Mouse (Mus musculus) embryonic facial prominence, embryonic 13.5 days (tissue): ENCODE results near the gene Htr1b. TPM values are rescaled to one million over a fixed set of nuclear protein-coding genes. Genes with fewer than 3 reads are reported as not detected.
A peak's percentile ranks its signal among the peaks of the same experiment; 100 is the strongest.

Experiments used
- ATAC-seq: fragments of 200-750 bp; cut with Nextera tagmentation; 2 replicates; pipeline ENCODE4 v1.8.0; 2017; ENCODE audit warnings: low read depth; ENCODE audit not compliant: insufficient number of reproducible peaks, insufficient read depth, low FRiP score, low TSS enrichment
- H3K27ac ChIP-seq: fragments of 300-500 bp; sonication (generic); 2 replicates; pipeline ENCODE4 v1.5.1; 2015; ENCODE audit warnings: moderate library complexity, mild to moderate bottlenecking, inconsistent platforms
- H3K27me3 ChIP-seq: fragments of 300-500 bp; sonication (generic); 2 replicates; pipeline ENCODE4 v1.6.1; 2015; ENCODE audit warnings: mild to moderate bottlenecking, inconsistent platforms
- H3K36me3 ChIP-seq: fragments of 300-500 bp; sonication (generic); 2 replicates; pipeline ENCODE4 v1.6.1; 2015; ENCODE audit warnings: mild to moderate bottlenecking, inconsistent platforms
- H3K4me1 ChIP-seq: fragments of 300-500 bp; sonication (generic); 2 replicates; pipeline ENCODE4 v1.6.1; 2015; ENCODE audit warnings: inconsistent platforms
- H3K4me2 ChIP-seq: fragments of 300-500 bp; sonication (generic); 2 replicates; pipeline ENCODE4 v1.6.1; 2015; ENCODE audit warnings: moderate library complexity, mild to moderate bottlenecking, inconsistent platforms
- H3K4me3 ChIP-seq: fragments of 300-500 bp; sonication (generic); 2 replicates; pipeline ENCODE4 v1.5.1; 2015; ENCODE audit warnings: mild to moderate bottlenecking, inconsistent platforms
- H3K9ac ChIP-seq: fragments of 300-500 bp; sonication (generic); 2 replicates; pipeline ENCODE4 v1.6.1; 2015; ENCODE audit warnings: mild to moderate bottlenecking, inconsistent platforms
- H3K9me3 ChIP-seq: fragments of 300-500 bp; sonication (generic); 2 replicates; pipeline ENCODE4 v1.6.1; 2016; ENCODE audit warnings: inconsistent platforms
- WGBS: fragments of 180-500 bp; shearing (Covaris S2); methylation state at CpG from one replicate; pipeline ENCODE4 v1.1.7; 2015; ENCODE audit warnings: mixed read lengths; 5-methylcytosine and 5-hydroxymethylcytosine counted together
- polyA plus RNA-seq: library from polyadenylated mRNA; unstranded; fragments of >200 nt; fragmentation: Nextera tagmentation; extraction: Ambion mirVana; gene quantifications from 2 replicates; pipeline ENCODE4 v1.2.1, GENCODE M21; 2015

The Htr1b gene
- polyA plus RNA-seq = 2.1 and 3.0 TPM in 2 replicates

DNA sequence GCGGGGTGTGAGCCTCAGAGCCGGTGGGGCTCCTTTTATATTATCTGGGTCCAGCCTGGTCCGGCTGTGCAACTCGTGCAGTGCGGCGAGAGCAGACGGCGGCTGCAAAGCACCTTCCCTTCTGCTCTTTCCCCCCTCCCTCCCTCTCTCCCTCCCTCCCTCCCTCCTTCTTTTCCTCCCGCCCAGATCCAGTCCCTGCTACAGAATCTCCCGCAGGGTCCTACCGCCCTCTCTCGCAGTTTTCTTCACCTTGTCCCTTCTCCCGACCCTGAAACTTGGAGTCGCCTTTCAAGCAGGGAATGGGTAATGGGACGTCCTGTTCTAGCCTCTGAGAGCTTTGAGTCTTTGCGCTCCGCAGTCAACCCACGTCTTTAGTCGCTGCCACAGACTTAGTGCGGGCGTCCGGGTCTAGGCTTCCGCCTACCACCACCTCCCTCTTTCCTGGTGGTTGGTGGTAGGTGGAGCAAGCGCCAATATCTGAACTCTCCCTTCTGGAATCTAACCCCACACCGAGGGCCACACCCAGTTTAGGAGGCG lies at the start of gene Htr1b:
TSS of gene Htr1b (minus strand) at position 392 of the 537 bp plus-strand sequence.
- peak within 1 kb of the TSS; percentile 99 for H3K4me2 ChIP-seq
- peaks cover 43% of the 10 kb centered on the region for H3K27me3 ChIP-seq
- H3K4me1 ChIP-seq = peaks cover 22% of the 10 kb centered on the region
- peak; percentile 70 for ATAC-seq
- peak within 1 kb of the TSS; percentile 80 for H3K9ac ChIP-seq
- no peaks in the 10 kb centered on the region for H3K36me3 ChIP-seq
- H3K9me3 ChIP-seq = no peaks in the 10 kb centered on the region
- peak within 1 kb of the TSS; percentile 39 for H3K27ac ChIP-seq
- WGBS = under 1% methylated on average over 26 of the region's 26 CpGs
- H3K4me3 ChIP-seq = peak within 1 kb of the TSS; percentile 79

DNA sequence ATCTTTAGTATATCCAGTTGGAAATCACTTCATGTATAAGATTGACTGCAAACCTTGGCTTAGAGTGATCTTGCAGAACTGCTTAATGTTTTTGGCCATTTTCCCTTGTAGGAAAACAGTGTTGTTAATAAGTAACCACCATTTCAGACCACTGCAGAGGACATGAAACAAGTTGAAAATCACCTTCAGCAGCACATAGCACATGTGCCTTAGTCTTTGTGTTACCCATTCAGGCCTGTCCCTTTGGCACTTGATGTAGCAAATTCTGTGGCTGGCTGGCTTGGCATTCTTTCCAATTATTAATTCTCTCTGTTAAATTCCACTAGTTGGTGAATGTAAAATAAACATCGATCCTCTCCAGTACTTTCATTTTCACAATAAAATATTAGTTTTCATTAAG lies 43.1 kb upstream of the Htr1b start:
- H3K4me2 ChIP-seq = no peak overlapping the region
- no peaks in the 10 kb centered on the region for H3K27me3 ChIP-seq
- H3K27ac ChIP-seq = no peak overlapping the region
- ATAC-seq = no peak
- no peaks in the 10 kb centered on the region for H3K36me3 ChIP-seq
- H3K9me3 ChIP-seq = 0 out of 2 replicates have a peak, but pooled peaks cover 4% of the 10 kb centered on the region
- no peak overlapping the region for H3K4me3 ChIP-seq
- H3K9ac ChIP-seq = no peak overlapping the region
- 88% methylated on average over 1 of the region's 1 CpGs for WGBS
- H3K4me1 ChIP-seq = no peaks in the 10 kb centered on the region

DNA sequence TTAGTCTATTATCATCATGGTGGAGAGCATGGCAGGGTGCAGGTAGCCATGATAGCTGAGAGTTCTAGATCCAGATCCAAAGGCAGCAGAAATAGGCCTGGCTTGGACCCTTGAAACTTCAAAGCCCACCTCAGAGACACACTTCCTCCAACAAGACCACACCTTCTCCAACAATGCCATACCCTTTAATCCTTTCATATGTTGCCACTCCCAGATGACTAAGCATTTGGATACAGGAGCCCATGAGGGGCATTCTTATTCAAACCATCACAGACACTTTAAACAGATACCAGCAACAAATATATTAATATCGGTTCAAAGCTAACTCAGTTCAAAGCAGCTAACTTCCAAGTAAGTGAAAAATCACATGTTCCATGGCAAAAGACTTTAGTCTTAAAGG lies 3.9 kb upstream of the Htr1b start:
- 94% methylated on average over 1 of the region's 1 CpGs for WGBS
- H3K27ac ChIP-seq = no peak overlapping the region
- no peak overlapping the region for H3K4me3 ChIP-seq
- H3K4me1 ChIP-seq = peaks cover 13% of the 10 kb centered on the region; the same call in 1 of the 2 replicates
- no peak for ATAC-seq
- H3K9ac ChIP-seq = no peak overlapping the region
- peaks cover 26% of the 10 kb centered on the region for H3K27me3 ChIP-seq
- no peak overlapping the region for H3K4me2 ChIP-seq
- no peaks in the 10 kb centered on the region for H3K36me3 ChIP-seq
- no peaks in the 10 kb centered on the region for H3K9me3 ChIP-seq

DNA sequence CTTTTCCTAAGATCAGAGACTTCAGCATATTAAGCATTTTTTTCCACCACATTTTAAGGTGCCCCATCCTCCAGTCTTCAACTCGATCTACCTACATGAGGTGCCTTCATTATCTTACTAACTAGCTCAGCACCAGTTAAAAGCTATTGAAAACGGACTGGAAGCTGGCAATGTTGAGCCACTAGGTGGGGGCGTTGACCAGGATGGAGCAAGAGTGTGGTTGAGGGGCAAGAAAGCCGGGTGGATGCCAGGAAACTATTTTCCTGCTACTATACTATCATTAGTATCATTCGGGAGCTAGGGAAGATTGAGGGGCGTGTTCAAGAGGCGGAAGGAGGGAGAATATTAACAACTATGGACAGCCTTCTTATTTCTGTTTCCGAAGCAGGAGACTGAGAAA lies 1.5 kb upstream of the Htr1b start:
- no peaks in the 10 kb centered on the region for H3K36me3 ChIP-seq
- H3K27me3 ChIP-seq = peaks cover 43% of the 10 kb centered on the region
- H3K4me3 ChIP-seq = peak overlapping the region; percentile 13
- no peak overlapping the region for H3K27ac ChIP-seq
- peak overlapping the region; percentile 99 for H3K4me2 ChIP-seq
- H3K9ac ChIP-seq = no peak overlapping the region
- 8% methylated on average over 8 of the region's 8 CpGs for WGBS
- H3K9me3 ChIP-seq = no peaks in the 10 kb centered on the region
- no peak for ATAC-seq
- peaks cover 22% of the 10 kb centered on the region for H3K4me1 ChIP-seq

DNA sequence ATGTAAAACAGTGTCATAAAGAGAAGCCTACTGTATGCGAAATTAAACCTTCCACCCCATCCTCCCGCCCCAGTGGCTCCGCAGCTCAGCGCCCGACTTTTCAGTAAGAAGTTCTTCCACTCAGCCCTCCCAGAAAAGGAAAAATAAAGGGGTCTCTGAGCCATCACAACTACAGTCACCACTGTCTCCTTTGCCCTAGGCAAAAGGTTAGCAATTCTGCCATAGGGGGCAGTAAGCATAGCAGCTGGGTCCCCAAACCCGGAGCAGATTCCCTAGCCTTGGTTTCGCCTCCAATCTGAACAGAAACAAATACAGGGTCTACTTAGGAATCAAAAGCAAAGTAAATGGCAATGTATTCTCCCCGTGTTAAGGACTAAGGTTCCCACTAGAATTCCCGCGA lies 535 bp upstream of the Htr1b start:
- H3K27me3 ChIP-seq = peaks cover 43% of the 10 kb centered on the region
- no peak overlapping the region for H3K27ac ChIP-seq
- H3K4me3 ChIP-seq = peak overlapping the region; percentile 79
- H3K9ac ChIP-seq = peak overlapping the region; percentile 80; the same call in 1 of the 2 replicates
- H3K9me3 ChIP-seq = no peaks in the 10 kb centered on the region
- peak overlapping the region; percentile 99 for H3K4me2 ChIP-seq
- H3K4me1 ChIP-seq = peaks cover 22% of the 10 kb centered on the region
- under 1% methylated on average over 10 of the region's 10 CpGs for WGBS
- no peak for ATAC-seq
- no peaks in the 10 kb centered on the region for H3K36me3 ChIP-seq

DNA sequence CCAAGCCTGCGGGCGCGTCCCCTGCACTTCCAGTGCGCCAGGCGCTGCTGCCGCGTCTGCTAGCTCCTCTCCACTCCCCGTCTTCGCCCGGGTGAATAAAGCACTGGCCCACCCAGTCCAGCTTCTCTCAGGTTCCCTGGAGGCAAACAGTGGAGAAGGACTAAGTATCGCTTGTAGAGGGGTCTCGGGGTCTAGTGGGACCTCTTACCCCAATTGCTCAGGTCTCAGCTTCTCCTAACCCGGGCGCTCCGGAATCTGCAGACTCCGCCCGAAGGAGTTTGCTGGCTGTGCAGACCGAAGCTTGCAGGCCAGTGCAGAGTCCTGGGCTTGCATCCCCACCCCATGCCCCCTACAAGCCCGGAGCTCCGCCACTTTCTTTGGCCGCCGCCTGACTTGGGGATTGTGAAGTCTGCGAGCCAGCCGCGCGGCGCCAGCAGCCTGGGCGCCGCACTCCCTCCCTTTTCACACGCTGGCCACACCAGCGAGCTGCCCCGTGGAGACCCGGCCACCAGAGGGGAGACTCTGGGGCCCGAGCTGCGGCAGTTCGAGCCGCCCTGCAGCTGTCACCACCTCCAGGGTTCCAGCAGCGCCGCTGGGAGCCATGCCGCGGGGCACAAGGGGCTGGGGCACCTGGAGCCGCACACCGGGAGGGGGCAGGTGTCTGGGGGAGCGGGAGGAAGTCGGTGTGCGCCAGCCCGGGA lies 742 bp downstream of the Htr1b start:
- no peaks in the 10 kb centered on the region for H3K9me3 ChIP-seq
- peak overlapping the region; percentile 80 for H3K9ac ChIP-seq
- H3K4me2 ChIP-seq = peak overlapping the region; percentile 99
- H3K27me3 ChIP-seq = peaks cover 43% of the 10 kb centered on the region
- peak; percentile 39; the same call in 1 of the 2 replicates for ATAC-seq
- peaks cover 22% of the 10 kb centered on the region for H3K4me1 ChIP-seq
- no peaks in the 10 kb centered on the region for H3K36me3 ChIP-seq
- peak overlapping the region; percentile 79 for H3K4me3 ChIP-seq
- WGBS = under 1% methylated on average over 47 of the region's 47 CpGs
- peak overlapping the region; percentile 39 for H3K27ac ChIP-seq

DNA sequence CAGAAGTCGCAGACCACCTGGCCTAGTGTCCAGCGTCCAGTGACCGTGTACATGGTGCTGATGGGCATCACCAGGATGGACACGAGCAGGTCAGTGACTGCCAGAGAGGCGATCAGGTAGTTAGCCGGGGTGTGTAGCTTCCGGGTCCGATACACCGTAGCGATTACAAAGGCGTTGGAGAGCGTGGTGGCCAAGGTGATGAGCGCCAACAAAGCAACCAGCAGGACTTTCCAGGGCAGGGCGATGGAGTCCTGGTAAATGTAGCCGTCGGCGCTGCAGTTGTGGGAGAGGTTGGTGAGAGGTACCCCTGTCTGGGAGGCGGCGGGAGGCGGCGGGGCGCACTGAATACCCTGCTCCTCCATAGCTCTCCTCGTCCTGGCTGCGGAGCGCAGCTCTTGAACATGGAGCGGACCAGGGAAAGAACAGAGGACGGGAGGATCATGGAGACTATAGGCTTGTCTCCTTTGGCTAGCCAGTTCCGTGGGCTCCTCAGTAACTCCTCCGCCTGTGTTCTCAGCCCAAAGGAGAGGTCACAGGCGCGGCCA lies 1.4 kb downstream of the Htr1b start:
- Histone ChIP-seq H3K27me3 (peaks cover 43% of the 10 kb centered on the region), H3K4me3 (peak overlapping the region; percentile 79), H3K27ac (no peak overlapping the region), H3K4me1 (peaks cover 22% of the 10 kb centered on the region), H3K9me3 (no peaks in the 10 kb centered on the region), H3K36me3 (no peaks in the 10 kb centered on the region), H3K9ac (peak overlapping the region; percentile 80), H3K4me2 (peak overlapping the region; percentile 99)
- no peak for ATAC-seq
- WGBS = under 1% methylated on average over 31 of the region's 31 CpGs

DNA sequence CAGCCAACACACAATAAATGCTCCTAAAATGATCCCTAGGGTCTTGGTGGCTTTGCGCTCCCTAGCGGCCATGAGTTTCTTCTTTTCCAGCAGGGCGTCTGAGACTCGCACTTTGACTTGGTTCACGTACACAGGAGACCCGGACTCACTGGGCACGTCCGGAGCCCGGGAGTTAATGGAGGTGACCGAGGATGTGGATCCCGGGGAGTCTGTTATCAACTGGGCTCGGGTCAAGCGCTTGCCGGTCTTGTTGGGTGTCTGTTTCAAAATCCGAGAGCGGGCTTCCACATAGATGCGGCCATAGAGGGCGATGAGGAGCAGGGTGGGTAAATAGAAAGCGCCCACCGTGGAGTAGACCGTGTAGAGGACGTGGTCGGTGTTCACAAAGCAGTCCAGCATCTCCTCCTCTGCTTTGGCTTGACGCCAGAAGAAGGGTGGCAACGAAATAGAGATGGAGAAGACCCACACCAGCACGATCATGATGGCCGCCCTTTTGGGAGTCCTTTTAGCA lies 2.0 kb downstream of the Htr1b start:
- no peaks in the 10 kb centered on the region for H3K9me3 ChIP-seq
- ATAC-seq = no peak
- H3K27me3 ChIP-seq = peaks cover 43% of the 10 kb centered on the region
- 4% methylated on average over 27 of the region's 27 CpGs for WGBS
- peaks cover 22% of the 10 kb centered on the region for H3K4me1 ChIP-seq
- no peaks in the 10 kb centered on the region for H3K36me3 ChIP-seq
- no peak overlapping the region for H3K27ac ChIP-seq
- peak overlapping the region; percentile 80; the same call in 1 of the 2 replicates for H3K9ac ChIP-seq
- peak overlapping the region; percentile 99 for H3K4me2 ChIP-seq
- peak overlapping the region; percentile 79 for H3K4me3 ChIP-seq

DNA sequence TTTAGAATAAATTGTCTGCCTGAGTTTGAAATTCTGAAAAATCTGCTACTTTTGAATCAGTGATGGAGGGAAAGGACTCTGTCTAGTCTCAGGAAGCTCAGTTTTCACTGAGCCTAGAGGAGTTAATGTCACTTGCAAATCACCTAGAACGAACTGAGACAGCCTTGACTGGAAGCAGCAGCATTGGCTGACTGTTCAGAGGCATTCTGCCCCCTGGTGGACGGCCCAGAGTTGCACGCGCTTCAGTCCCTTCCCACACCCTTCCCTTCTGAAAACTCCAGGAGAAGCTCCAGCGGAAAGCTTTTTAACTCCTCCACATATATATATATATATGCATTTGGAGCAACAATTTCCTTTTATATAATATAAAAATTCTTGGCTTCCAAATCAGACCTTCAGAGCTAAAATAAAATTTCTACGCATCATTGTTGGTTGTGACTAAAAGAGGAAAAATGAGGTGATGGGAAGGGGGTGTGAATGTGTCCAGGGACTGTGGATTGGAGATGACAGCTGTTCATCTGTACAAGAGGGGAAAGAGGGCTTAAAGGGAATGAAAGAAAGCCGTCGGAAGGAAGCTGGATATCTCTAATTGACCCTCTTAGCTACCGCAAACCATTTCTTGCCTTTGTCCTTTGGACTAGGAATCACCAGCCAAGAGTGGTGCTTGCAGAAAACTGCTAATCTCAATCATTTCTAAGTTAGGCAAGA lies 6.6 kb downstream of the Htr1b start:
- peaks cover 13% of the 10 kb centered on the region for H3K27me3 ChIP-seq
- ATAC-seq = no peak
- no peak overlapping the region for H3K9ac ChIP-seq
- no peak overlapping the region for H3K4me3 ChIP-seq
- no peak overlapping the region for H3K4me2 ChIP-seq
- no peaks in the 10 kb centered on the region for H3K36me3 ChIP-seq
- peaks cover 6% of the 10 kb centered on the region for H3K4me1 ChIP-seq
- H3K9me3 ChIP-seq = no peaks in the 10 kb centered on the region
- H3K27ac ChIP-seq = no peak overlapping the region
- WGBS = 33% methylated on average over 9 of the region's 9 CpGs

DNA sequence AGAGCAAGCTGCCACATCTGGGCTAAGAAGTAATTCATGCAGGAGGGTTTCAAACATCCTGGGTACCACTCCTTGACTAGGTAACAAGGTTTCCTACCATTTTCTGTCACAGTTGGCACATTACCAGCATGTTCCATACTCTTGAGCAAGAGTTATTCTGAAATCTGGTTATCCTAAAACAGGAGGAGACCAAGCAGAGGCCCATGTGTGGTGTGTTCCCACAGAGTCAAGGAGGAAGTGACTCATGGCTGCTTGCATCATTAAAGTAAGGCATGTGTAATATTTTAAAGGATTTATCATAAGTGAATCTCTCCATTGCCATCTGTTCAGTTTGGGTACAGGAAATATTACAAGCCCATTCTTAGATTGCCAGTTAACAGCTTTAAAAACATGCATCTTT lies 7.7 kb downstream of the Htr1b start:
- H3K4me1 ChIP-seq = no peaks in the 10 kb centered on the region
- H3K4me2 ChIP-seq = no peak overlapping the region
- H3K4me3 ChIP-seq = no peak overlapping the region
- peaks cover 1% of the 10 kb centered on the region for H3K27me3 ChIP-seq
- H3K36me3 ChIP-seq = no peaks in the 10 kb centered on the region
- H3K9me3 ChIP-seq = no peaks in the 10 kb centered on the region
- ATAC-seq = no peak
- no peak overlapping the region for H3K9ac ChIP-seq
- H3K27ac ChIP-seq = no peak overlapping the region

DNA sequence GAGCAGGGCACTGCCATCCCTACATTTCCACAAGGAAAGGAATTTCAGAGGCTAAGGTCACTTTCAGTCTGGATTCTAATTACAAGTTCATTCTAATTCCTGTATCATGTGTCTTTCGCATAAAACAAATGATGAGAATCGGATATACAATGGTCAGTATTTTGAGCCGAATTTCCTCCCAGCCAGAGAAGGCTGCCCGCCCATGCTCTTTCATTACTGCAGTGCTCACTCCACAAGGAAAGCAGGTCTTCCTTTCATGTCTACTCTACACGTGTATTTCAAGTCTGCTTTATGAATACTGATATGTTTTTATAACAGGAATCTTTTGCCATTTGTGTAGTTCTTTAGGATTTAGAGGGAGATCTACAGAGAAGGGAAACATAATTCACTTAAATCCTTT lies 10.8 kb downstream of the Htr1b start:
- Histone ChIP-seq H3K9ac (no peak overlapping the region), H3K27ac (no peak overlapping the region), H3K4me1 (no peaks in the 10 kb centered on the region), H3K4me3 (no peak overlapping the region), H3K27me3 (no peaks in the 10 kb centered on the region), H3K36me3 (no peaks in the 10 kb centered on the region), H3K9me3 (no peaks in the 10 kb centered on the region), H3K4me2 (no peak overlapping the region)
- no peak for ATAC-seq
- WGBS = 40% methylated on average over 5 of the region's 5 CpGs
